Mouse (Mus musculus) embryonic facial prominence, embryonic 14.5 days (tissue): ENCODE measurements around the gene Pygo2. TPM values are rescaled to one million over a fixed set of nuclear protein-coding genes. Genes with fewer than 3 reads are reported as not detected.

ENCODE experiments used
- ATAC-seq: fragments of 200-750 bp; cut with Nextera tagmentation; 2 replicates; pipeline ENCODE4 v1.8.0; 2017; ENCODE audit warnings: low read depth, moderate number of reproducible peaks, moderate TSS enrichment
- DNase-seq: peaks from one replicate; pipeline ENCODE4 v3.0.0-alpha.2; 2015; ENCODE audit warnings: low spot score
- H3K27ac ChIP-seq: fragments of 300-500 bp; sonication (generic); replicated peaks from 2 replicates; pipeline ENCODE4 v1.5.1; 2014; ENCODE audit warnings: low read depth, mild to moderate bottlenecking, low read length, moderate library complexity
- H3K27me3 ChIP-seq: fragments of 300-500 bp; sonication (generic); replicated peaks from 2 replicates; pipeline ENCODE4 v1.6.1; 2014; ENCODE audit warnings: low read length; ENCODE audit not compliant: control insufficient read depth, insufficient read depth
- H3K36me3 ChIP-seq: fragments of 300-500 bp; sonication (generic); 2 replicates; pipeline ENCODE4 v1.6.1; 2014; ENCODE audit warnings: low read length, mixed read lengths; ENCODE audit not compliant: control insufficient read depth, insufficient read depth
- H3K4me1 ChIP-seq: fragments of 300-500 bp; sonication (generic); 2 replicates; pipeline ENCODE4 v1.6.1; 2014; ENCODE audit warnings: antibody characterized with exemption, low read length; ENCODE audit not compliant: control insufficient read depth, insufficient read depth
- H3K4me2 ChIP-seq: fragments of 300-500 bp; sonication (generic); 2 replicates; pipeline ENCODE4 v1.6.1; 2014; ENCODE audit warnings: low read depth, mild to moderate bottlenecking, low read length, moderate library complexity, mixed read lengths
- H3K4me3 ChIP-seq: fragments of 300-500 bp; sonication (generic); 2 replicates; pipeline ENCODE4 v1.5.1; 2014; ENCODE audit warnings: low read depth, mild to moderate bottlenecking, low read length
- H3K9ac ChIP-seq: fragments of 300-500 bp; sonication (generic); 2 replicates; pipeline ENCODE4 v1.6.1; 2014; ENCODE audit warnings: low read depth, mild to moderate bottlenecking, low read length, moderate library complexity, mixed read lengths
- H3K9me3 ChIP-seq: fragments of 300-500 bp; sonication (generic); 2 replicates; pipeline ENCODE4 v1.6.1; 2016; ENCODE audit warnings: low read length; ENCODE audit not compliant: control insufficient read depth
- WGBS: fragments of 180-500 bp; shearing (Covaris S2); extraction: QIAGEN DNeasy Blood & Tissue Kit; methylation state at CpG from one replicate; pipeline ENCODE4 v1.1.7; 2014; 5-methylcytosine and 5-hydroxymethylcytosine counted together
- polyA plus RNA-seq: library from polyadenylated mRNA; unstranded; fragments of >200 nt; fragmentation: Nextera tagmentation; extraction: Ambion mirVana; gene quantifications from 2 replicates; pipeline ENCODE4 v1.2.1, GENCODE M21; 2014

Gene Pygo2
- polyA plus RNA-seq, 1 experiment from 2014 or later: 51.6 TPM

GRCm38 (mm10) chr3:89390699-89391662 lies 39.0 kb upstream of the Pygo2 start:
- no peak; the same call in 1 of the 2 replicates for ATAC-seq
- peak overlapping the region; percentile 66 for H3K9ac ChIP-seq
- WGBS: 14% methylated on average over 19 of the region's 19 CpGs
- H3K4me3 ChIP-seq: peak overlapping the region; percentile 49
- H3K27me3 ChIP-seq: peaks cover 14% of the 10 kb centered on the region
- peak overlapping the region; percentile 91 for H3K4me2 ChIP-seq
- H3K9me3 ChIP-seq: no peaks in the 10 kb centered on the region
- peak overlapping the region; percentile 66; the same call in 1 of the 2 replicates for H3K27ac ChIP-seq
- H3K4me1 ChIP-seq: peaks cover 41% of the 10 kb centered on the region
- no peak for DNase-seq
- no peaks in the 10 kb centered on the region for H3K36me3 ChIP-seq

GRCm38 (mm10) chr3:89391663-89392511 lies 38.1 kb upstream of the Pygo2 start:
- Histone ChIP-seq H3K27ac (peak overlapping the region; percentile 66), H3K4me1 (peaks cover 40% of the 10 kb centered on the region), H3K36me3 (no peaks in the 10 kb centered on the region)

DNA sequence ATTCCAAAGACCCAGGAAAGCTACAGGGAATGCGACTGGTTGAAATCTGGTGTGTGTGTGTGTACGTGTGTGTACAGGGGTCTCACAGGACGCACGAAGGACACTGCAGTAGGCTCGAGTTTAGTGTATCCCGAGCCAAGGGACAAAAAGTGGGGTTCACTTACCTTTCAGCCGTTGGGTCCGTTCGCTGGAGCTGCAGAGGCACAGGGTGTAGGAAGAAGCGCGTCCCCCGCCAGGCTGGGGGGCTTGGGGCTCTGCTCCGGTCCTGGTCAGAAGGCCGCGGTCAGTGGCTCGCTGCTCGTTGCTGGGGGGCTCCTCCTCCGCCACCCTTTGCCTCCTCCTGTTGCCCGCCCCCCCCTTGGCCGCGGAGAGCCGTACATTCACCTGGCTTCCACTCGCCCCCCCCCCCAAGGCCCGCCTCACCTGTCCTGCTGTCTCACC lies 37.1 kb upstream of the Pygo2 start:
- Histone ChIP-seq H3K9ac (peak overlapping the region; percentile 66), H3K4me1 (peaks cover 36% of the 10 kb centered on the region), H3K27ac (peak overlapping the region; percentile 66), H3K36me3 (no peaks in the 10 kb centered on the region), H3K27me3 (peaks cover 14% of the 10 kb centered on the region), H3K4me2 (peak overlapping the region; percentile 91), H3K4me3 (peak overlapping the region; percentile 49), H3K9me3 (no peaks in the 10 kb centered on the region)
- DNase-seq: no peak
- ATAC-seq: no peak
- under 1% methylated on average over 13 of the region's 24 CpGs for WGBS

More at GRCm38 (mm10) chr3:89391663-89392511, 38.1 kb upstream of the Pygo2 start:
- Histone ChIP-seq H3K4me2 (peak overlapping the region; percentile 91), H3K9ac (peak overlapping the region; percentile 66), H3K9me3 (no peaks in the 10 kb centered on the region), H3K27me3 (peaks cover 14% of the 10 kb centered on the region), H3K4me3 (peak overlapping the region; percentile 49)
- DNase-seq (peak; percentile 57), ATAC-seq (no peak)
- WGBS: 0% methylated on average over 37 of the region's 56 CpGs

- Histone ChIP-seq H3K4me3 (peak overlapping the region; percentile 49), H3K9me3 (no peaks in the 10 kb centered on the region), H3K4me1 (peaks cover 36% of the 10 kb centered on the region), H3K27me3 (peaks cover 14% of the 10 kb centered on the region), H3K9ac (peak overlapping the region; percentile 64), H3K36me3 (no peaks in the 10 kb centered on the region), H3K27ac (peak overlapping the region; percentile 78), H3K4me2 (peak overlapping the region; percentile 91)
- DNase-seq (peak; percentile 98), ATAC-seq (peak; percentile 94)
- under 1% methylated on average over 15 of the region's 15 CpGs for WGBS
These were observed 36.4 kb upstream of the Pygo2 start for GRCm38 (mm10) chr3:89393605-89394004.

DNA sequence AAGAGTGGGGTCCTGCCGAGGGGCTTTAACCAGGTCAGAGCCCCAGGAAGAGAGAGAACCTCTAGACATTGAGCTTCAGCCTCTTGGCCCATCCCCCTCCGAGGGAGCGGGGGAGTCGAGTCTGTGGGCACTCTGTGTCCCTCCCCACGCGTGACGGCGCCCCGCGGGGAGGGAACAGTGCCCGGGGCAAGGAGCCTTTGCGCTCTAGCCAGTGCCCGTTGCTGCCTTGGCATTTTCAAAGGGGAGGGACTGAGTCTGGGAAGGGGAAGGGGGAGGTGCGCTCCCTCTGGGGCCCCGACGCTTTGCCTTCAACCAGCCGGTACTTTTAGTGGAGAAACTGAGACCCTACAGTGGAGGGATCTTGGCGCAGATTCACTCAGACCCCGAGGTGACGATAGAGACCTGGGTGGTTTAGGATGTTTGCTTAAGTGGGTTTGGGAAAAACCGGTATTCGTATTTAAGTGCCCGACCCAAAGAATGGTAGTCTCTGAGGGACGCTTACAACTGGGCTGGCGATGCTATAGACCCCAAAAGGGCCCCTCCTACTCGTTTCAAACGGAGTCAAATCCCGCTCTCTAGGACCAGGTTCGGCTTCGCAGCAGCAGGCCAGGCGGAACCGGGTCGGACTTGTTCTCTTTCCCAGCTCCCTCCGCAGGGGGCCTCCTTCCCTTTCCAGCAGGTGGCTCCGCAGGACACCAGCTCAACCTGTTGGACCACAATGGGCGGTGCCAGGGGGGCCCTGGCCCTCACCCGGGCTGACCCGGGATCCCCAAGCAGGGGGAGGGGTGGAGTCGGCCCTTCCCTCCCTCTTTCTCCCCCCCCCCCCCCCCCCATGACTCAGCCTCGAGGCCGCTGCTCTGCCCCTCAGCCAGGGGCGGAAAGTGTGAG lies 35.8 kb upstream of the Pygo2 start, which contains the start of gene Zbtb7b:
Gene Zbtb7b (minus strand): TSS at position 771 of the 888 bp plus-strand sequence.
- peaks cover 36% of the 10 kb centered on the region for H3K4me1 ChIP-seq

DNA sequence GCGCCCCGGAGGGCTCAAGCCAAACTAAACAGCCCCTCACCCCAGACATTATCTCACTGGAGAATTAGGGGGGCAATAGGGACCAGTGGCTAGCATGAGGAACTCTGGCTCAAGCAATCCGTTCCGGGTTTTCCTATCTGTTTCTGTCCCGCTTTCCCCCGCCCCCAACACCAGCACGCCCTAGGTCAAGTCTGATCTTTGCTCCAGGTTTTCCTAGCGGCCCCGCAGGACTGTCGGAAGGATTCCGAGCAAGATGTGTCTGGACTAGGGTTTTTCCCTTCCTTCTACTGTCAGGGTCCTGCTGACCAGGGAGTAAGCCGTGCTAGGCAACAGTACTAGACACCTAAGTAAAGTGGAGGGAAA lies 35.1 kb upstream of the Pygo2 start:
- ATAC-seq (peak; percentile 13; the same call in 1 of the 2 replicates), DNase-seq (peak; percentile 92)
- Histone ChIP-seq H3K36me3 (no peaks in the 10 kb centered on the region), H3K4me1 (peaks cover 36% of the 10 kb centered on the region), H3K4me2 (peak overlapping the region; percentile 91), H3K4me3 (peak overlapping the region; percentile 49), H3K27ac (peak overlapping the region; percentile 78), H3K9me3 (no peaks in the 10 kb centered on the region), H3K9ac (peak overlapping the region; percentile 64), H3K27me3 (peaks cover 14% of the 10 kb centered on the region)
- WGBS: 0% methylated on average over 10 of the region's 12 CpGs

More for the DNA sequence above, 35.8 kb upstream of the Pygo2 start, which contains the start of gene Zbtb7b:
- H3K9me3 ChIP-seq: no peaks in the 10 kb centered on the region
- peak; percentile 37 for ATAC-seq
- H3K36me3 ChIP-seq: no peaks in the 10 kb centered on the region
- under 1% methylated on average over 32 of the region's 42 CpGs for WGBS
- peaks cover 14% of the 10 kb centered on the region for H3K27me3 ChIP-seq
- H3K27ac ChIP-seq: peak within 1 kb of the TSS; percentile 78
- peak within 1 kb of the TSS; percentile 67 for H3K9ac ChIP-seq
- peak within 1 kb of the TSS; percentile 91 for H3K4me2 ChIP-seq
- peak; percentile 81 for DNase-seq
- peak within 1 kb of the TSS; percentile 49 for H3K4me3 ChIP-seq

DNA sequence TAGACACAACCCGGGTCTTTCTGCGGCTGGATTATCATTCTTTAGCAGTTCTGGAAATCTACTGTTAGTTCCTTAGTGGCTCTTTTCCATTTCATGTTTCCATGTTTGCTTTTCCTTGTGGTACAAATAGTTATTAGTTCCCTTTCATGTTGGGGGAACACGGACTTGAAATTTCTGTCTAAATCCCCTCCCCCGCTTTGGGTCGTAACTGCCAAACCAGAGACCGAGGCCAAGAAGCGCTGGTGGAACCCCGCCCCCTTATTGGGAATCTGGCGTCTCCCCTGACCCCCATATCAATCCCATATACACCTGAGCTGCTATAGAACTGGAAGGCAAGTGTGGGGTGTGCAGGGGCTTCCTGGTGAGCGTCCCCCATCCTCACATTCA lies 34.6 kb upstream of the Pygo2 start:
- Histone ChIP-seq H3K4me1 (peaks cover 36% of the 10 kb centered on the region), H3K27me3 (peaks cover 14% of the 10 kb centered on the region)
- DNase-seq: no peak

More for the DNA sequence above, 34.6 kb upstream of the Pygo2 start:
- 4% methylated on average over 10 of the region's 10 CpGs for WGBS
- peak overlapping the region; percentile 78 for H3K27ac ChIP-seq
- peak overlapping the region; percentile 67; the same call in 1 of the 2 replicates for H3K9ac ChIP-seq
- ATAC-seq: no peak
- H3K36me3 ChIP-seq: no peaks in the 10 kb centered on the region
- H3K4me3 ChIP-seq: peak overlapping the region; percentile 49
- no peaks in the 10 kb centered on the region for H3K9me3 ChIP-seq
- H3K4me2 ChIP-seq: peak overlapping the region; percentile 91
